Mouse (Mus musculus) cerebellum, postnatal 36 days (tissue): ENCODE results near the gene Rnf157.

Source experiments
- DNase-seq, 2 experiments: peaks; one replicate each; pipeline ENCODE4 v3.0.0; 2021 to 2022; ENCODE audit warnings: mixed read lengths in 2 of 2

The Rnf157 gene

GRCm38 (mm10) chr11:116412904-116413630 lies at the start of gene Rnf157:
TSS of gene Rnf157 (minus strand) at chr11:116413032.
- DNase-seq, result peak; percentile 72 to 81

GRCm38 (mm10) chr11:116459786-116460185 lies 47.0 kb upstream of the Rnf157 start:
- DNase-seq, result no peak

GRCm38 (mm10) chr11:116456234-116456633 lies 43.4 kb upstream of the Rnf157 start:
- no peak for DNase-seq

GRCm38 (mm10) chr11:116453889-116454288 lies 41.1 kb upstream of the Rnf157 start:
- DNase-seq, result no peak

GRCm38 (mm10) chr11:116449341-116449740 lies 36.5 kb upstream of the Rnf157 start:
- DNase-seq, result peak in 1 of 2 experiments; percentile 33

GRCm38 (mm10) chr11:116447822-116448221 lies 35.0 kb upstream of the Rnf157 start:
- DNase-seq, result no peak

GRCm38 (mm10) chr11:116446308-116446887 lies 33.6 kb upstream of the Rnf157 start:
- DNase-seq, result no peak

GRCm38 (mm10) chr11:116445596-116446307 lies 32.9 kb upstream of the Rnf157 start:
- peak; percentile 95 to 97 for DNase-seq

- DNase-seq, result no peak
Observed at GRCm38 (mm10) chr11:116443935-116444334, 31.1 kb upstream of the Rnf157 start.

- no peak for DNase-seq
Observed at GRCm38 (mm10) chr11:116443311-116443710, 30.5 kb upstream of the Rnf157 start.

GRCm38 (mm10) chr11:116442867-116443177 lies 30.0 kb upstream of the Rnf157 start:
- no peak for DNase-seq

GRCm38 (mm10) chr11:116442129-116442866 lies 29.5 kb upstream of the Rnf157 start:
- no peak for DNase-seq

GRCm38 (mm10) chr11:116440408-116441068 lies 27.7 kb upstream of the Rnf157 start:
- no peak for DNase-seq

- DNase-seq, result no peak
Observed at GRCm38 (mm10) chr11:116439269-116440240, 26.7 kb upstream of the Rnf157 start.

- DNase-seq, result no peak
Observed at GRCm38 (mm10) chr11:116437541-116437940, 24.7 kb upstream of the Rnf157 start.

- DNase-seq, result no peak
Observed at GRCm38 (mm10) chr11:116436725-116437331, 24.0 kb upstream of the Rnf157 start.

- no peak for DNase-seq
Observed at GRCm38 (mm10) chr11:116435992-116436724, 23.3 kb upstream of the Rnf157 start.

- DNase-seq, result no peak
Observed at GRCm38 (mm10) chr11:116434967-116435752, 22.3 kb upstream of the Rnf157 start.

GRCm38 (mm10) chr11:116434287-116434966 lies 21.6 kb upstream of the Rnf157 start:
- peak; percentile 49 to 50 for DNase-seq
